ENCODE assay signal across 16 mouse cellular contexts in genomic region chr8:13482101-13482801, GRCm38 (mm10). TPM values are rescaled to one million over a fixed set of nuclear protein-coding genes. Genes with fewer than 3 reads are reported as not detected.
DNase-seq lines count a peak whose midpoint lies in the region; ATAC-seq and TF ChIP-seq lines count a peak whose summit lies in the region.
"Had no signal": no experiment of that assay in that cellular context is flagged by ENCODE, and none has a peak within 500 bp of the region (broad histone marks: within the 10 kb centered on the region; RNA-seq: fewer than 3 reads in every experiment).

No protein-coding gene starts in this region.

- H3K4me1 ChIP-seq in cerebellum, adult 2 months (ENCODE audit: control insufficient read depth, insufficient read depth, low read length): peaks cover 26% of the 10 kb centered on the region
- H3K4me1 ChIP-seq in lung, postnatal 0 days (ENCODE audit: insufficient read depth, low read depth, low read length): peaks cover 8% of the 10 kb centered on the region; the same call in 1 of the 2 replicates
- H3K4me1 ChIP-seq: limb, embryonic 13.5 days had no signal

- H3K27me3 ChIP-seq in cerebellum, adult 2 months (ENCODE audit: control insufficient read depth, insufficient read depth, low read length): no peaks in the 10 kb centered on the region
- no peaks in the 10 kb centered on the region for H3K27me3 ChIP-seq in lung, postnatal 0 days (replicated peaks; ENCODE audit: insufficient read depth, low read length)
- H3K27me3 ChIP-seq: heart, embryonic 13.5 days; limb, embryonic 13.5 days had no signal

- no peaks in the 10 kb centered on the region for H3K9me3 ChIP-seq in lung, postnatal 0 days (ENCODE audit: low read length)
- H3K9me3 ChIP-seq: heart, embryonic 13.5 days; limb, embryonic 13.5 days had no signal

- WGBS in cerebellum, adult 2 months: 73% methylated on average over 2 of the region's 2 CpGs
- WGBS in lung, postnatal 0 days: 93% methylated on average over 2 of the region's 2 CpGs

- H3K27ac ChIP-seq in cerebellum, adult 2 months (ENCODE audit: insufficient read depth, low read length): no peak overlapping the region
- H3K27ac ChIP-seq in lung, postnatal 0 days (ENCODE audit: low read length): peak overlapping the region; percentile 43; the same call in 1 of the 2 replicates
- no peak overlapping the region; the same call in 1 of the 2 replicates for H3K27ac ChIP-seq in layer of hippocampus, adult 2 months
- H3K27ac ChIP-seq: heart, embryonic 13.5 days; limb, embryonic 13.5 days; stomach, postnatal 0 days had no signal

- H3K4me2 ChIP-seq in lung, postnatal 0 days (replicated peaks; ENCODE audit: low read depth, low read length): no peak overlapping the region
- H3K4me2 ChIP-seq: heart, embryonic 13.5 days; limb, embryonic 13.5 days had no signal

- DNase-seq in cerebellum, adult 2 months: peak; percentile 40 to 65
- no peak for DNase-seq in cerebellum, adult 8-10 months
- DNase-seq in lung, postnatal 0 days (ENCODE audit: low spot score): no peak
- no peak for DNase-seq in lung, postnatal 14 days
- DNase-seq in cerebellum, postnatal 36 days: peak; percentile 38 to 46
- no peak for DNase-seq in layer of hippocampus, adult 2 months (ENCODE audit: low spot score in 2 of 2)
- DNase-seq: layer of hippocampus, adult 9-11 months; right cerebral cortex, postnatal 4 days had no signal

- peaks cover 10% of the 10 kb centered on the region; the same call in 1 of the 2 replicates for H3K36me3 ChIP-seq in lung, postnatal 0 days (ENCODE audit: insufficient read depth, low read length)
- H3K36me3 ChIP-seq: limb, embryonic 13.5 days had no signal

- TF ChIP-seq CTCF in cerebellum, adult 2 months (IDR thresholded peaks at IDR 0.05; ENCODE audit: borderline replicate concordance, insufficient read depth, low read depth, low read length): no peak
- no peak for TF ChIP-seq CTCF in lung, postnatal 0 days (IDR thresholded peaks at IDR 0.05)
- TF ChIP-seq CTCF in layer of hippocampus, adult 2 months (conservative IDR thresholded peaks at IDR 0.05): no peak

- no peak overlapping the region for H3K9ac ChIP-seq in lung, postnatal 0 days (replicated peaks; ENCODE audit: low read depth)
- H3K9ac ChIP-seq: heart, embryonic 13.5 days; limb, embryonic 13.5 days had no signal

- no peak for TF ChIP-seq POLR2A in cerebellum, adult 2 months (IDR thresholded peaks at IDR 0.05; ENCODE audit: borderline replicate concordance, insufficient read depth, low read length)

- peak; percentile 18; the same call in 1 of the 2 replicates for ATAC-seq in lung, postnatal 0 days
- ATAC-seq in megakaryocyte-erythroid progenitor cell, adult 5-6 weeks (replicated peaks; ENCODE audit: low FRiP score, low TSS enrichment, poor library complexity, severe bottlenecking): 0 out of 2 replicates have a peak, but pooled peaks have one; percentile 12
- no peak for ATAC-seq in erythroid progenitor cell, adult 5-6 weeks (replicated peaks; ENCODE audit: low FRiP score, poor library complexity, severe bottlenecking)
- ATAC-seq: hindbrain, embryonic 16.5 days; midbrain, embryonic 16.5 days had no signal

- no peak overlapping the region for H3K4me3 ChIP-seq in cerebellum, adult 2 months (replicated peaks; ENCODE audit: insufficient read depth, low read depth, low read length)
- no peak overlapping the region for H3K4me3 ChIP-seq in lung, postnatal 0 days (ENCODE audit: low read depth, low read length)
- no peak overlapping the region for H3K4me3 ChIP-seq in layer of hippocampus, adult 2 months
- H3K4me3 ChIP-seq: heart, embryonic 13.5 days; limb, embryonic 13.5 days had no signal

- no peak for TF ChIP-seq EP300 in lung, postnatal 0 days (IDR thresholded peaks at IDR 0.05)

RNA-seq across cellular contexts. Expression of gene Gas6, which starts 12.0 kb away (rescaled TPM):
- 141 and 145 TPM in 2 replicates for polyA plus RNA-seq in cerebellum, adult 2 months (2012; rRNA removed)
- polyA plus RNA-seq in lung, postnatal 0 days (2015; fragmentation: Nextera tagmentation; extraction: Ambion mirVana): 177 and 201 TPM in 2 replicates
- total RNA-seq in megakaryocyte-erythroid progenitor cell, adult 5-6 weeks (2014; fragmentation: Nextera tagmentation): not detected in 2 replicates
- 1.3 TPM in 1 of 2 replicates, not detected in the other for total RNA-seq in megakaryocyte-erythroid progenitor cell, adult 5-6 weeks (2017)
- 10 to 100 TPM; 81.2 to 85.1 TPM for total RNA-seq in layer of hippocampus, adult 2 months (2021)
- total RNA-seq in erythroid progenitor cell, adult 5-6 weeks (2015; ENCODE audit: low replicate concordance): 2.1 TPM in 1 of 2 replicates, not detected in the other
- 3.0 and 3.9 TPM in 2 replicates for total RNA-seq in erythroid progenitor cell, adult 5-6 weeks (2017; ENCODE audit: low replicate concordance)

RNA-seq across cellular contexts. Expression of gene Tmem255b, which starts 47.3 kb away (rescaled TPM):
- polyA plus RNA-seq in cerebellum, adult 2 months (2012; rRNA removed): 1.0 and 1.4 TPM in 2 replicates
- polyA plus RNA-seq in lung, postnatal 0 days (2015; fragmentation: Nextera tagmentation; extraction: Ambion mirVana): 0.57 and 1.2 TPM in 2 replicates
- not detected in 2 replicates for total RNA-seq in megakaryocyte-erythroid progenitor cell, adult 5-6 weeks (2014; fragmentation: Nextera tagmentation)
- total RNA-seq in megakaryocyte-erythroid progenitor cell, adult 5-6 weeks (2017): not detected in 2 replicates
- total RNA-seq in layer of hippocampus, adult 2 months (2021): 1 to 10 TPM; 5.2 TPM
- not detected in 2 replicates for total RNA-seq in erythroid progenitor cell, adult 5-6 weeks (2015; ENCODE audit: low replicate concordance)
- not detected in 2 replicates for total RNA-seq in erythroid progenitor cell, adult 5-6 weeks (2017; ENCODE audit: low replicate concordance)
- polyA plus RNA-seq: forebrain, embryonic 11.5 days had no signal

Comparison
In these comparisons a context has a peak if more than half of its experiments do, and no peak if none do; other contexts are left out.
1. DNase-seq: peak in cerebellum, adult 2 months (2 of 2) and cerebellum, postnatal 36 days (2 of 2); none in cerebellum, adult 8-10 months (single experiment), lung, postnatal 0 days (single experiment), lung, postnatal 14 days (single experiment) and layer of hippocampus, adult 2 months (0 of 2).
2. RNA of gene Gas6, which starts 12.0 kb away (total RNA-seq): 81.2 to 85.1 TPM in layer of hippocampus, adult 2 months; 2.1 to 3.9 TPM in erythroid progenitor cell, adult 5-6 weeks and 1.3 TPM in megakaryocyte-erythroid progenitor cell, adult 5-6 weeks; every median in the first group is over 10 times any median in the second.
3. RNA of gene Tmem255b, which starts 47.3 kb away (total RNA-seq): 5.2 TPM in layer of hippocampus, adult 2 months; not detected in megakaryocyte-erythroid progenitor cell, adult 5-6 weeks and not detected in erythroid progenitor cell, adult 5-6 weeks; every median in the first group is over 4 times any median in the second.